Mouse (Mus musculus): ENCODE results near the gene Sprr2i. TPM values are rescaled to one million over a fixed set of nuclear protein-coding genes. Genes with fewer than 3 reads are reported as not detected.

The Sprr2i gene
- polyA plus RNA-seq (2014; fragmentation: Illumina TruSeq; extraction: RNeasy Lipid Tissue Mini Kit (QIAGEN cat#74804); ENCODE audit: insufficient read depth, low read depth, low replicate concordance): not detected

GRCm38 (mm10) chr3:92407691-92408090, at the start of gene Sprr2i:
Sprr2i (plus strand) TSS chr3:92407991.

GRCm38 (mm10) chr3:92364887-92365286, 42.9 kb upstream of the Sprr2i start, which contains the start of gene Sprr2f:
Sprr2f (plus strand) TSS chr3:92365187.

GRCm38 (mm10) chr3:92385385-92385784, 22.4 kb upstream of the Sprr2i start, which contains the start of gene Sprr2h:
Sprr2h (plus strand) TSS chr3:92385685.

GRCm38 (mm10) chr3:92417782-92418181, 10.0 kb downstream of the Sprr2i start, which contains the start of gene Sprr2j-ps:
Sprr2j-ps (plus strand) TSS chr3:92418082.

GRCm38 (mm10) chr3:92429323-92429722, 21.5 kb downstream of the Sprr2i start, which contains the start of gene Gm9774:
Gm9774 (minus strand) TSS chr3:92429423.

GRCm38 (mm10) chr3:92432282-92432681, 24.5 kb downstream of the Sprr2i start, which contains the start of gene Sprr2k:
Sprr2k (plus strand) TSS chr3:92432582.

GRCm38 (mm10) chr3:92438689-92439088, 30.9 kb downstream of the Sprr2i start, which contains the start of gene Sprr1b:
Sprr1b (minus strand) TSS chr3:92438789.

GRCm38 (mm10) chr3:92458620-92459019, 50.8 kb downstream of the Sprr2i start, which contains the start of gene Sprr3:
Sprr3 (minus strand) TSS chr3:92458720.

Other genes with a start within 250 kb of the Sprr2i start
- not detected for gene Sprr2a1, start 192.2 kb upstream of the Sprr2i start, polyA plus RNA-seq (2014; fragmentation: Illumina TruSeq; extraction: RNeasy Lipid Tissue Mini Kit (QIAGEN cat#74804); ENCODE audit: insufficient read depth, low read depth, low replicate concordance)
- 0.51 TPM for gene Sprr2a2, start 192.1 kb upstream of the Sprr2i start, polyA plus RNA-seq (2014; fragmentation: Illumina TruSeq; extraction: RNeasy Lipid Tissue Mini Kit (QIAGEN cat#74804); ENCODE audit: insufficient read depth, low read depth, low replicate concordance)
- gene Sprr2a3, start 122.6 kb upstream of the Sprr2i start, polyA plus RNA-seq (2014; fragmentation: Illumina TruSeq; extraction: RNeasy Lipid Tissue Mini Kit (QIAGEN cat#74804); ENCODE audit: insufficient read depth, low read depth, low replicate concordance): not detected
- gene Sprr2b, start 91.4 kb upstream of the Sprr2i start, polyA plus RNA-seq (2014; fragmentation: Illumina TruSeq; extraction: RNeasy Lipid Tissue Mini Kit (QIAGEN cat#74804); ENCODE audit: insufficient read depth, low read depth, low replicate concordance): not detected
- not detected for gene Sprr2d, start 68.9 kb upstream of the Sprr2i start, polyA plus RNA-seq (2014; fragmentation: Illumina TruSeq; extraction: RNeasy Lipid Tissue Mini Kit (QIAGEN cat#74804); ENCODE audit: insufficient read depth, low read depth, low replicate concordance)
- gene Sprr2e, start 55.8 kb upstream of the Sprr2i start, polyA plus RNA-seq (2014; fragmentation: Illumina TruSeq; extraction: RNeasy Lipid Tissue Mini Kit (QIAGEN cat#74804); ENCODE audit: insufficient read depth, low read depth, low replicate concordance): not detected
- not detected for gene Sprr2f, start 42.8 kb upstream of the Sprr2i start, polyA plus RNA-seq (2014; fragmentation: Illumina TruSeq; extraction: RNeasy Lipid Tissue Mini Kit (QIAGEN cat#74804); ENCODE audit: insufficient read depth, low read depth, low replicate concordance)
- not detected for gene Sprr2h, start 22.3 kb upstream of the Sprr2i start, polyA plus RNA-seq (2014; fragmentation: Illumina TruSeq; extraction: RNeasy Lipid Tissue Mini Kit (QIAGEN cat#74804); ENCODE audit: insufficient read depth, low read depth, low replicate concordance)
- not detected for gene Sprr2j-ps, start 10.1 kb downstream of the Sprr2i start, polyA plus RNA-seq (2014; fragmentation: Illumina TruSeq; extraction: RNeasy Lipid Tissue Mini Kit (QIAGEN cat#74804); ENCODE audit: insufficient read depth, low read depth, low replicate concordance)
- 3.0 TPM for gene Gm9774, start 21.4 kb downstream of the Sprr2i start, polyA plus RNA-seq (2014; fragmentation: Illumina TruSeq; extraction: RNeasy Lipid Tissue Mini Kit (QIAGEN cat#74804); ENCODE audit: insufficient read depth, low read depth, low replicate concordance)
- not detected for gene Sprr2k, start 24.6 kb downstream of the Sprr2i start, polyA plus RNA-seq (2014; fragmentation: Illumina TruSeq; extraction: RNeasy Lipid Tissue Mini Kit (QIAGEN cat#74804); ENCODE audit: insufficient read depth, low read depth, low replicate concordance)
- gene Sprr1b, start 30.8 kb downstream of the Sprr2i start, polyA plus RNA-seq (2014; fragmentation: Illumina TruSeq; extraction: RNeasy Lipid Tissue Mini Kit (QIAGEN cat#74804); ENCODE audit: insufficient read depth, low read depth, low replicate concordance): not detected
- gene Sprr3, start 50.7 kb downstream of the Sprr2i start, polyA plus RNA-seq (2014; fragmentation: Illumina TruSeq; extraction: RNeasy Lipid Tissue Mini Kit (QIAGEN cat#74804); ENCODE audit: insufficient read depth, low read depth, low replicate concordance): not detected
- gene Sprr1a, start 77.9 kb downstream of the Sprr2i start, polyA plus RNA-seq (2014; fragmentation: Illumina TruSeq; extraction: RNeasy Lipid Tissue Mini Kit (QIAGEN cat#74804); ENCODE audit: insufficient read depth, low read depth, low replicate concordance): 3.2 TPM
- gene Sprr4, start 92.5 kb downstream of the Sprr2i start, polyA plus RNA-seq (2014; fragmentation: Illumina TruSeq; extraction: RNeasy Lipid Tissue Mini Kit (QIAGEN cat#74804); ENCODE audit: insufficient read depth, low read depth, low replicate concordance): not detected
- gene 2310046K23Rik, start 126.5 kb downstream of the Sprr2i start, polyA plus RNA-seq (2014; fragmentation: Illumina TruSeq; extraction: RNeasy Lipid Tissue Mini Kit (QIAGEN cat#74804); ENCODE audit: insufficient read depth, low read depth, low replicate concordance): not detected
- 0.97 TPM for gene Ivl, start 165.7 kb downstream of the Sprr2i start, polyA plus RNA-seq (2014; fragmentation: Illumina TruSeq; extraction: RNeasy Lipid Tissue Mini Kit (QIAGEN cat#74804); ENCODE audit: insufficient read depth, low read depth, low replicate concordance)
- not detected for gene Smcp, start 181.0 kb downstream of the Sprr2i start, polyA plus RNA-seq (2014; fragmentation: Illumina TruSeq; extraction: RNeasy Lipid Tissue Mini Kit (QIAGEN cat#74804); ENCODE audit: insufficient read depth, low read depth, low replicate concordance)
- not detected for gene 2210017I01Rik, start 199.5 kb downstream of the Sprr2i start, polyA plus RNA-seq (2014; fragmentation: Illumina TruSeq; extraction: RNeasy Lipid Tissue Mini Kit (QIAGEN cat#74804); ENCODE audit: insufficient read depth, low read depth, low replicate concordance)
- not detected for gene Lce6a, start 213.7 kb downstream of the Sprr2i start, polyA plus RNA-seq (2014; fragmentation: Illumina TruSeq; extraction: RNeasy Lipid Tissue Mini Kit (QIAGEN cat#74804); ENCODE audit: insufficient read depth, low read depth, low replicate concordance)
- not detected for gene Lce1a1, start 240.3 kb downstream of the Sprr2i start, polyA plus RNA-seq (2014; fragmentation: Illumina TruSeq; extraction: RNeasy Lipid Tissue Mini Kit (QIAGEN cat#74804); ENCODE audit: insufficient read depth, low read depth, low replicate concordance)
- gene Lce1b, start 248.9 kb downstream of the Sprr2i start, polyA plus RNA-seq (2014; fragmentation: Illumina TruSeq; extraction: RNeasy Lipid Tissue Mini Kit (QIAGEN cat#74804); ENCODE audit: insufficient read depth, low read depth, low replicate concordance): not detected